Comparison of ENCODE assay signal across 15 mouse cellular contexts in the genomic region with DNA sequence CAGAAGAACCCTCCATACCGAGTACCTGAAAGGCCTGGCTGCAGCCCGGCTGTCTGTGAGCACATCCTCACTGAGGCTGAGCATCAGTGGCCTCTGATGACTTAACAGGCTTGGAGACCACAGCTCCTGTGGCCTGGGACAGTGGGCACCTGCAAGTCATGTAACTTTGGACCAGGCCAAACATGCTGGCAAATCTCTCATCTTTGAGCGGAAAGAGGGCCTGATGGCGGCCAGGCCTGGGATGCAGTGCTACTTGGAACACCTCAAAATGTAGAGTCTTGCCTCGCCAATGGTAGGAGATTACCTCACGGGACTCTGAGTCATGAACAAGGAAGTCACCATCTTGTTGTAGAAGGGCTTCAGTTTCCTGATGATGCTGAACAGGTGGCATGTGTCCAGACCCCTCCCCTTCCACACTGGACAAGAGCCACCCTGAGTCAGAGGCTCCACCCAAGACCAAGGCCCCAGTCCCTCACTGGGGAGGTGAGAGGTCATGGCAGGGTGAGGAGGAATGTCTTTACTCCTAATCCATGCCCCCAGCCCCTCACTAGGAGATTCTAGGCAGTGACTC. TPM values are rescaled to one million over a fixed set of nuclear protein-coding genes. Genes with fewer than 3 reads are reported as not detected.
DNase-seq lines count a peak whose midpoint lies in the region.
"Had no signal": no experiment of that assay in that cellular context is flagged by ENCODE, and none has a peak within 500 bp of the region (broad histone marks: within the 10 kb centered on the region; RNA-seq: fewer than 3 reads in every experiment).

No protein-coding gene starts in this region.

- peaks cover 12% of the 10 kb centered on the region for H3K4me1 ChIP-seq in brown adipose tissue, adult 24 weeks (ENCODE audit: control insufficient read depth, insufficient read depth, insufficient read length, low read length)
- H3K4me1 ChIP-seq: midbrain, embryonic 13.5 days had no signal

- H3K27ac ChIP-seq in brown adipose tissue, adult 24 weeks (replicated peaks; ENCODE audit: low read depth, low read length), result 0 out of 2 replicates have a peak overlapping the region, but pooled peaks have one; percentile 38
- H3K27ac ChIP-seq: limb, embryonic 15.5 days; midbrain, embryonic 13.5 days had no signal

- intact Hi-C loops in heart, postnatal 10 days (cut with DNase I), result no loop called here

- no peak overlapping the region for H3K4me3 ChIP-seq in brown adipose tissue, adult 24 weeks (ENCODE audit: insufficient read depth, low read depth, low read length)
- H3K4me3 ChIP-seq: erythroblast, embryonic 14.5 days; limb, embryonic 15.5 days; midbrain, embryonic 13.5 days had no signal

- DNase-seq in heart, adult 11 months, result peak; percentile 96
- DNase-seq in heart, postnatal 10 days, result no peak
- peak; percentile 34 for DNase-seq in lung, postnatal 36 days
- no peak for DNase-seq in lung, postnatal 4 days
- peak; percentile 81 for DNase-seq in skeletal muscle tissue, adult 2 months (ENCODE audit: low read depth, low spot score)
- no peak for DNase-seq in ovary, postnatal 10 days (ENCODE audit: low spot score)
- DNase-seq in kidney, adult 8-10 months, result no peak
- DNase-seq: cerebellum, adult 11-12 months; cerebellum, postnatal 36 days; kidney, adult 9 months; thymus, postnatal 4 days had no signal

RNA-seq across cellular contexts. Expression of a gene that starts 11.3 kb away (rescaled TPM):
- total RNA-seq in heart, postnatal 10 days (2021), result 1 to 10 TPM; 1.4 to 2.3 TPM
- polyA plus RNA-seq in brown adipose tissue, adult 24 weeks (2012; ENCODE audit: insufficient read depth, insufficient read length, missing spikeins), result 1.3 and 1.5 TPM in 2 replicates

RNA-seq across cellular contexts. Expression of a gene that starts 18.4 kb away (rescaled TPM):
- total RNA-seq in heart, postnatal 10 days (2021), result 10 to 100 TPM; 57.8 to 72.1 TPM
- 20.4 and 30.0 TPM in 2 replicates for polyA plus RNA-seq in brown adipose tissue, adult 24 weeks (2012; ENCODE audit: insufficient read depth, insufficient read length, missing spikeins)

RNA-seq across cellular contexts. Expression of a gene that starts 19.4 kb away (rescaled TPM):
- total RNA-seq in heart, postnatal 10 days (2021), result 10 to 100 TPM; 26.5 TPM
- 36.4 and 36.6 TPM in 2 replicates for polyA plus RNA-seq in brown adipose tissue, adult 24 weeks (2012; ENCODE audit: insufficient read depth, insufficient read length, missing spikeins)

RNA-seq across cellular contexts. Expression of a gene that starts 39.7 kb away (rescaled TPM):
- 10 to 100 TPM; 42.3 to 66.3 TPM for total RNA-seq in heart, postnatal 10 days (2021)
- 266 and 361 TPM in 2 replicates for polyA plus RNA-seq in brown adipose tissue, adult 24 weeks (2012; ENCODE audit: insufficient read depth, insufficient read length, missing spikeins)

Comparison
In these comparisons a context has a peak if more than half of its experiments do, and no peak if none do; other contexts are left out.
1. DNase-seq: peak in heart, adult 11 months (single experiment), lung, postnatal 36 days (single experiment) and skeletal muscle tissue, adult 2 months (single experiment); none in heart, postnatal 10 days (0 of 2), lung, postnatal 4 days (0 of 2), ovary, postnatal 10 days (single experiment) and kidney, adult 8-10 months (0 of 2).